Mouse (Mus musculus): Measurements from ENCODE around the gene Fbxw2. TPM values are rescaled to one million over a fixed set of nuclear protein-coding genes. Genes with fewer than 3 reads are reported as not detected.

The Fbxw2 gene
- polyA plus RNA-seq, 1 experiment from 2014 or later: 106 TPM

Other genes with a start within 250 kb of the Fbxw2 start
- gene Gapvd1, start 71.1 kb downstream of the Fbxw2 start, polyA plus RNA-seq (2015; fragmentation: Nextera tagmentation; extraction: Ambion mirVana): 103 and 108 TPM in 2 replicates
- gene Hspa5, start 54.3 kb downstream of the Fbxw2 start, polyA plus RNA-seq (2015; fragmentation: Nextera tagmentation; extraction: Ambion mirVana): 442 and 458 TPM in 2 replicates
- gene Rabepk, start 26.4 kb downstream of the Fbxw2 start, polyA plus RNA-seq (2015; fragmentation: Nextera tagmentation; extraction: Ambion mirVana): 28.7 and 29.7 TPM in 2 replicates
- not detected in 2 replicates for gene Gm34653, start 6.7 kb upstream of the Fbxw2 start, polyA plus RNA-seq (2015; fragmentation: Nextera tagmentation; extraction: Ambion mirVana)
- 0.16 and 0.35 TPM in 2 replicates for gene Cutal, start 48.1 kb upstream of the Fbxw2 start, polyA plus RNA-seq (2015; fragmentation: Nextera tagmentation; extraction: Ambion mirVana)
- gene Psmd5, start 48.7 kb upstream of the Fbxw2 start, polyA plus RNA-seq (2015; fragmentation: Nextera tagmentation; extraction: Ambion mirVana): 96.8 and 105 TPM in 2 replicates
- 2.2 and 2.7 TPM in 2 replicates for gene Phf19, start 87.7 kb upstream of the Fbxw2 start, polyA plus RNA-seq (2015; fragmentation: Nextera tagmentation; extraction: Ambion mirVana)
- gene Traf1, start 135.5 kb upstream of the Fbxw2 start, polyA plus RNA-seq (2015; fragmentation: Nextera tagmentation; extraction: Ambion mirVana): 2.5 and 4.0 TPM in 2 replicates
- 0.24 TPM in 2 replicates for gene Hc, start 235.1 kb upstream of the Fbxw2 start, polyA plus RNA-seq (2015; fragmentation: Nextera tagmentation; extraction: Ambion mirVana)